Mouse (Mus musculus): ENCODE measurements at regions not wholly inside any gene's neighbourhood (a gene's known extent, or its start where the extent isn't known, plus 50 kb on each side); places are given as distances from the start of the nearest gene placed in this dataset.

- TF ChIP-seq ZC3H11A (IDR thresholded peaks at IDR 0.05; ENCODE audit: low read depth, low read length): no peak
- no peak for TF ChIP-seq PAX5 (IDR thresholded peaks at IDR 0.05; ENCODE audit: low read length)
- no peak for TF ChIP-seq MXI1 (IDR thresholded peaks at IDR 0.05; ENCODE audit: low read depth, low read length)
- no peak for TF ChIP-seq KAT2A (IDR thresholded peaks at IDR 0.05; ENCODE audit: insufficient replicate concordance, low read length)
- no peak for TF ChIP-seq TBP (conservative IDR thresholded peaks at IDR 0.05; ENCODE audit: low read depth, low read length)
- TF ChIP-seq ZMIZ1 (IDR thresholded peaks at IDR 0.05; ENCODE audit: low read depth, low read length): no peak
- TF ChIP-seq RAD21 (IDR thresholded peaks at IDR 0.05; ENCODE audit: low read depth, low read length): no peak
- TF ChIP-seq CHD2 (IDR thresholded peaks at IDR 0.05; ENCODE audit: low read length): no peak
- TF ChIP-seq SMC3 (IDR thresholded peaks at IDR 0.05; ENCODE audit: low read depth, low read length): no peak
- TF ChIP-seq MAX (IDR thresholded peaks at IDR 0.05; ENCODE audit: low read length): no peak
- no peak for TF ChIP-seq MEF2A (IDR thresholded peaks at IDR 0.05; ENCODE audit: borderline replicate concordance, low read depth, low read length)
- DNase-seq (ENCODE audit: extremely low read depth): no peak
- no peaks in the 10 kb centered on the region for H3K4me1 ChIP-seq (ENCODE audit: control insufficient read depth in 1 of 2, insufficient read depth in 2 of 2)
- H3K27me3 ChIP-seq (replicated peaks): no peaks in the 10 kb centered on the region
- no peak overlapping the region for H3K27ac ChIP-seq (ENCODE audit: insufficient read depth, low read depth)
- no peak overlapping the region for H3K9ac ChIP-seq (ENCODE audit: insufficient read depth, low read depth)
- no peak overlapping the region for H3K4me2 ChIP-seq (ENCODE audit: insufficient read depth, low read depth, poor library complexity, severe bottlenecking)
- dilution Hi-C loops (cut with MboI; ENCODE audit: extremely low pct_ligation_motif_present, extremely low pct_unique_long_range_greater_than_20kb, low sequenced_read_pairs): no loop called here
- no peak overlapping the region for H3K4me3 ChIP-seq (replicated peaks in 1 of 3; ENCODE audit: low read depth in 2 of 3, low read length in 2 of 3, poor library complexity in 1 of 3)
- H3K9me3 ChIP-seq (replicated peaks; ENCODE audit: low read length): peaks cover 37% of the 10 kb centered on the region
- in situ Hi-C loops (cut with MboI; ENCODE audit: low pct_ligation_motif_present, low pct_unique_long_range_greater_than_20kb, low sequenced_read_pairs): no loop called here
- no peaks in the 10 kb centered on the region for H3K79me2 ChIP-seq (replicated peaks; ENCODE audit: control insufficient read depth, extremely low read depth, insufficient read depth, poor library complexity, severe bottlenecking)
- H3K36me3 ChIP-seq (replicated peaks in 1 of 2; ENCODE audit: control insufficient read depth in 1 of 2, insufficient read depth in 1 of 2, low read length in 1 of 2): no peaks in the 10 kb centered on the region
These were observed 279.2 kb upstream of the Fat1 start for GRCm38 (mm10) chr8:44656031-44656430.

GRCm38 (mm10) chr8:44656470-44656869 lies 278.8 kb upstream of the Fat1 start:
- no peak for DNase-seq (ENCODE audit: extremely low read depth)

GRCm38 (mm10) chr8:44661696-44662095 lies 273.6 kb upstream of the Fat1 start:
- no peak overlapping the region for H3K4me2 ChIP-seq (ENCODE audit: insufficient read depth, low read depth, poor library complexity, severe bottlenecking)
- H3K79me2 ChIP-seq (replicated peaks; ENCODE audit: control insufficient read depth, extremely low read depth, insufficient read depth, poor library complexity, severe bottlenecking): no peaks in the 10 kb centered on the region
- dilution Hi-C loops (cut with MboI; ENCODE audit: extremely low pct_ligation_motif_present, extremely low pct_unique_long_range_greater_than_20kb, low sequenced_read_pairs) (no loop called here), in situ Hi-C loops (cut with MboI; ENCODE audit: low pct_ligation_motif_present, low pct_unique_long_range_greater_than_20kb, low sequenced_read_pairs) (no loop called here)
- TF ChIP-seq MAFK (IDR thresholded peaks at IDR 0.05; ENCODE audit: insufficient replicate concordance, low read length): no peak
- TF ChIP-seq SIN3A (IDR thresholded peaks at IDR 0.05; ENCODE audit: low read length): no peak
- TF ChIP-seq ELF1 (IDR thresholded peaks at IDR 0.05; ENCODE audit: low read depth, low read length): no peak
- TF ChIP-seq CHD2 (IDR thresholded peaks at IDR 0.05; ENCODE audit: low read length): no peak
- TF ChIP-seq ZNF384 (IDR thresholded peaks at IDR 0.05; ENCODE audit: low read depth, low read length): no peak
- TF ChIP-seq JUND (conservative IDR thresholded peaks at IDR 0.05; ENCODE audit: low read depth, low read length): no peak
- no peak for TF ChIP-seq CHD1 (IDR thresholded peaks at IDR 0.05; ENCODE audit: low read depth, low read length)
- no peaks in the 10 kb centered on the region for H3K36me3 ChIP-seq (replicated peaks in 1 of 2; ENCODE audit: control insufficient read depth in 1 of 2, insufficient read depth in 1 of 2, low read length in 1 of 2)
- no peaks in the 10 kb centered on the region for H3K27me3 ChIP-seq (replicated peaks)
- H3K27ac ChIP-seq (ENCODE audit: insufficient read depth, low read depth): no peak overlapping the region
- no peak for DNase-seq (ENCODE audit: extremely low read depth)
- no peak overlapping the region for H3K9ac ChIP-seq (ENCODE audit: insufficient read depth, low read depth)
- H3K4me1 ChIP-seq (ENCODE audit: control insufficient read depth in 1 of 2, insufficient read depth in 2 of 2): no peaks in the 10 kb centered on the region
- peaks cover 49% of the 10 kb centered on the region for H3K9me3 ChIP-seq (replicated peaks; ENCODE audit: low read length)
- H3K4me3 ChIP-seq (replicated peaks in 1 of 3; ENCODE audit: low read depth in 2 of 3, low read length in 2 of 3, poor library complexity in 1 of 3): no peak overlapping the region

More at GRCm38 (mm10) chr8:44656470-44656869, 278.8 kb upstream of the Fat1 start:
- H3K27me3 ChIP-seq (replicated peaks): no peaks in the 10 kb centered on the region
- no peak overlapping the region for H3K27ac ChIP-seq (ENCODE audit: insufficient read depth, low read depth)
- in situ Hi-C loops (cut with MboI; ENCODE audit: low pct_ligation_motif_present, low pct_unique_long_range_greater_than_20kb, low sequenced_read_pairs): no loop called here
- H3K9me3 ChIP-seq (replicated peaks; ENCODE audit: low read length): peaks cover 37% of the 10 kb centered on the region
- no peak overlapping the region for H3K4me2 ChIP-seq (ENCODE audit: insufficient read depth, low read depth, poor library complexity, severe bottlenecking)
- no peaks in the 10 kb centered on the region for H3K79me2 ChIP-seq (replicated peaks; ENCODE audit: control insufficient read depth, extremely low read depth, insufficient read depth, poor library complexity, severe bottlenecking)
- no peak overlapping the region for H3K9ac ChIP-seq (ENCODE audit: insufficient read depth, low read depth)
- TF ChIP-seq EP300 (IDR thresholded peaks at IDR 0.05; ENCODE audit: low read length) (no peak), MEF2A (IDR thresholded peaks at IDR 0.05; ENCODE audit: borderline replicate concordance, low read depth, low read length) (no peak), GABPA (IDR thresholded peaks at IDR 0.05; ENCODE audit: insufficient replicate concordance, low read depth, low read length) (no peak), USF1 (IDR thresholded peaks at IDR 0.05; ENCODE audit: low read depth, low read length) (no peak), ETS1 (conservative IDR thresholded peaks at IDR 0.05; ENCODE audit: low read depth, low read length) (no peak), MAZ (IDR thresholded peaks at IDR 0.05; ENCODE audit: low read depth, low read length) (no peak), ZKSCAN1 (IDR thresholded peaks at IDR 0.05; ENCODE audit: borderline replicate concordance, low read depth, low read length) (no peak), E2F4 (IDR thresholded peaks at IDR 0.05; ENCODE audit: insufficient replicate concordance, low read depth, low read length) (no peak)
- no peak overlapping the region for H3K4me3 ChIP-seq (replicated peaks in 1 of 3; ENCODE audit: low read depth in 2 of 3, low read length in 2 of 3, poor library complexity in 1 of 3)
- no peaks in the 10 kb centered on the region for H3K4me1 ChIP-seq (ENCODE audit: control insufficient read depth in 1 of 2, insufficient read depth in 2 of 2)
- no peaks in the 10 kb centered on the region for H3K36me3 ChIP-seq (replicated peaks in 1 of 2; ENCODE audit: control insufficient read depth in 1 of 2, insufficient read depth in 1 of 2, low read length in 1 of 2)
- dilution Hi-C loops (cut with MboI; ENCODE audit: extremely low pct_ligation_motif_present, extremely low pct_unique_long_range_greater_than_20kb, low sequenced_read_pairs): no loop called here
